Mouse (Mus musculus) erythroblast, embryonic 14.5 days (primary cell): ENCODE results near the gene Slc13a4.

ENCODE experiments used
- GATA1 ChIP-seq: IDR thresholded peaks from 2 replicates; pipeline ENCODE4 v1.6.1; 2012; ENCODE audit warnings: low read length, inconsistent platforms, mixed read lengths
- TAL1 ChIP-seq: IDR thresholded peaks from 3 replicates; pipeline ENCODE4 v1.6.1; 2012; ENCODE audit warnings: low read length, inconsistent platforms, mixed read lengths

- TF ChIP-seq TAL1 = no peak
- TF ChIP-seq GATA1 = no peak
Measured at GRCm38 (mm10) chr6:35236108-35236785, 71.7 kb downstream of the Slc13a4 start.
